Mouse (Mus musculus) MEL (cell line): ENCODE data around the gene Klf6. TPM values are rescaled to one million over a fixed set of nuclear protein-coding genes. Genes with fewer than 3 reads are reported as not detected.

Experiments used
- DNase-seq: peaks from one replicate; pipeline ENCODE4 v3.0.0; 2011; ENCODE audit warnings: low read depth, low spot score
- H3K27ac ChIP-seq: 2 replicates; pipeline ENCODE4 v1.5.1; 2012; ENCODE audit warnings: low read depth, mild to moderate bottlenecking, control low read depth, low read length, moderate library complexity; ENCODE audit not compliant: control insufficient read depth
- H3K27me3 ChIP-seq, 2 experiments: fragments of 150-350 bp in 1 of 2; sonication (generic) in 1 of 2; 2 replicates each; pipeline ENCODE4 v1.6.1; 2012; ENCODE audit warnings: low read length in 2 of 2, mild to moderate bottlenecking in 2 of 2, improper control_type of control experiment in 1 of 2, moderate library complexity in 1 of 2; ENCODE audit not compliant: insufficient read depth in 2 of 2, control insufficient read depth in 1 of 2
- H3K36me3 ChIP-seq, 2 experiments: 2 replicates each; pipeline ENCODE4 v1.6.1; 2012 to 2014; ENCODE audit warnings: low read length in 2 of 2, improper control_type of control experiment in 1 of 2, inconsistent platforms in 1 of 2, mild to moderate bottlenecking in 1 of 2; ENCODE audit not compliant: insufficient read depth in 2 of 2, control insufficient read depth in 1 of 2
- H3K4me1 ChIP-seq, 2 experiments: fragments of 150-350 bp in 1 of 2; sonication (generic) in 1 of 2; 2 replicates each; pipeline ENCODE4 v1.6.1; 2012; ENCODE audit warnings: low read length in 2 of 2, improper control_type of control experiment in 1 of 2, mild to moderate bottlenecking in 1 of 2; ENCODE audit not compliant: insufficient read depth in 2 of 2, control insufficient read depth in 1 of 2
- H3K4me3 ChIP-seq, 2 experiments: fragments of 150-350 bp in 1 of 2; sonication (generic) in 1 of 2; 2 replicates each; pipeline ENCODE4 v1.5.1; 2012; ENCODE audit warnings: low read depth in 2 of 2, low read length in 2 of 2, mild to moderate bottlenecking in 2 of 2, moderate library complexity in 2 of 2, control low read depth in 1 of 2, improper control_type of control experiment in 1 of 2; ENCODE audit not compliant: control insufficient read depth in 1 of 2, insufficient read depth in 1 of 2
- H3K79me2 ChIP-seq: 2 replicates; pipeline ENCODE4 v1.6.1; 2012; ENCODE audit warnings: mild to moderate bottlenecking, low read length, moderate library complexity; ENCODE audit not compliant: control insufficient read depth, poor library complexity, insufficient read depth
- H3K9ac ChIP-seq: 2 replicates; pipeline ENCODE4 v1.6.1; 2012; ENCODE audit warnings: low read depth, mild to moderate bottlenecking, control low read depth, low read length, moderate library complexity; ENCODE audit not compliant: control insufficient read depth, poor library complexity, severe bottlenecking
- H3K9me3 ChIP-seq: fragments of 150-350 bp; sonication (generic); replicated peaks from 2 replicates; pipeline ENCODE4 v1.6.1; 2012; ENCODE audit warnings: mild to moderate bottlenecking, low read length, improper control_type of control experiment, moderate library complexity; ENCODE audit not compliant: insufficient read depth
- CTCF ChIP-seq, 3 experiments: IDR thresholded peaks in 2 of 3; conservative IDR thresholded peaks in 1 of 3; 2 replicates each; pipeline ENCODE4 v1.5.1; 2011 to 2012; ENCODE audit warnings: low read length in 3 of 3, low read depth in 2 of 3, mild to moderate bottlenecking in 2 of 3, improper control_type of control experiment in 1 of 3, inconsistent platforms in 1 of 3, mixed read lengths in 1 of 3, moderate library complexity in 1 of 3; ENCODE audit not compliant: control insufficient read depth in 1 of 3, insufficient read depth in 1 of 3, poor library complexity in 1 of 3, severe bottlenecking in 1 of 3
- ELF1 ChIP-seq: IDR thresholded peaks from 2 replicates; pipeline ENCODE4 v1.6.1; 2014; ENCODE audit warnings: low read depth, mild to moderate bottlenecking, inconsistent platforms, low read length, improper control_type of control experiment, moderate library complexity
- EP300 ChIP-seq, 2 experiments: IDR thresholded peaks; 2 replicates each; pipeline ENCODE4 v1.6.1; 2011; ENCODE audit warnings: improper control_type of control experiment in 2 of 2, low read length in 2 of 2, low read depth in 1 of 2, mild to moderate bottlenecking in 1 of 2
- ETS1 ChIP-seq: IDR thresholded peaks from 2 replicates; pipeline ENCODE4 v1.6.1; 2012; ENCODE audit warnings: low read depth, mild to moderate bottlenecking, inconsistent platforms, low read length, improper control_type of control experiment, moderate library complexity
- GATA1 ChIP-seq: IDR thresholded peaks from 2 replicates; pipeline ENCODE4 v1.6.1; 2011; ENCODE audit warnings: low read depth, low read length, improper control_type of control experiment
- MAX ChIP-seq: IDR thresholded peaks from 2 replicates; pipeline ENCODE4 v1.6.1; 2011; ENCODE audit warnings: low read length, improper control_type of control experiment
- MAZ ChIP-seq: IDR thresholded peaks from 2 replicates; pipeline ENCODE4 v1.6.1; 2012; ENCODE audit warnings: low read depth, mild to moderate bottlenecking, inconsistent platforms, low read length, improper control_type of control experiment
- MXI1 ChIP-seq: IDR thresholded peaks from 2 replicates; pipeline ENCODE4 v1.6.1; 2011; ENCODE audit warnings: mild to moderate bottlenecking, low read depth, low read length, improper control_type of control experiment
- MYC ChIP-seq: IDR thresholded peaks from 2 replicates; pipeline ENCODE4 v1.6.1; 2011; ENCODE audit warnings: low read depth, mild to moderate bottlenecking, low read length, improper control_type of control experiment, moderate library complexity
- NELFE ChIP-seq: IDR thresholded peaks from 2 replicates; pipeline ENCODE4 v1.6.1; 2011; ENCODE audit warnings: low read depth, low read length, improper control_type of control experiment
- POLR2A ChIP-seq, 2 experiments: IDR thresholded peaks; 2 replicates each; pipeline ENCODE4 v1.6.1; 2011 to 2012; ENCODE audit warnings: low read length in 2 of 2, mild to moderate bottlenecking in 2 of 2, control low read depth in 1 of 2, improper control_type of control experiment in 1 of 2, low read depth in 1 of 2, moderate library complexity in 1 of 2; ENCODE audit not compliant: control insufficient read depth in 1 of 2, insufficient read depth in 1 of 2, poor library complexity in 1 of 2
- POLR2AphosphoS2 ChIP-seq: IDR thresholded peaks from 2 replicates; pipeline ENCODE4 v1.6.1; 2011; ENCODE audit warnings: low read length, improper control_type of control experiment
- RCOR1 ChIP-seq: IDR thresholded peaks from 2 replicates; pipeline ENCODE4 v1.6.1; 2012; ENCODE audit warnings: low read depth, mild to moderate bottlenecking, inconsistent platforms, low read length, improper control_type of control experiment
- SIN3A ChIP-seq: IDR thresholded peaks from 2 replicates; pipeline ENCODE4 v1.6.1; 2012; ENCODE audit warnings: low read length, improper control_type of control experiment, inconsistent platforms
- TAL1 ChIP-seq: IDR thresholded peaks from 2 replicates; pipeline ENCODE4 v1.6.1; 2012; ENCODE audit warnings: mild to moderate bottlenecking, inconsistent platforms, low read length, moderate library complexity, mixed read lengths
- TBP ChIP-seq: IDR thresholded peaks from 2 replicates; pipeline ENCODE4 v1.8.0; 2011; ENCODE audit warnings: low read depth, low read length, improper control_type of control experiment
- TCF12 ChIP-seq: IDR thresholded peaks from 2 replicates; pipeline ENCODE4 v1.6.1; 2014; ENCODE audit warnings: low read depth, mild to moderate bottlenecking, inconsistent platforms, low read length, improper control_type of control experiment, moderate library complexity
- ZNF384 ChIP-seq: IDR thresholded peaks from 2 replicates; pipeline ENCODE4 v1.6.1; 2012; ENCODE audit warnings: low read depth, mild to moderate bottlenecking, inconsistent platforms, low read length, improper control_type of control experiment
- polyA plus RNA-seq, 2 experiments: library from polyadenylated mRNA; stranded (reverse) in 1 of 2; unstranded in 1 of 2; fragments of >175 nt in 1 of 2; fragments of >200 nt in 1 of 2; gene quantifications; 2 replicates each; pipeline versions ENCODE4 v1.2.1 to v1.2.4; 2012; ENCODE audit warnings: low replicate concordance in 2 of 2, low read depth in 1 of 2; ENCODE audit not compliant: insufficient read length in 2 of 2, insufficient read depth in 1 of 2, missing spikeins in 1 of 2
- total RNA-seq: library from RNA; depleted of rRNA; stranded (reverse); fragments of 300-350 nt; gene quantifications from 2 replicates; pipeline ENCODE4 v1.2.3, GENCODE M21; 2012

Gene Klf6
- total and polyA plus RNA-seq, 3 experiments, result 2.0 to 4.6 TPM; not detected in 1

DNA sequence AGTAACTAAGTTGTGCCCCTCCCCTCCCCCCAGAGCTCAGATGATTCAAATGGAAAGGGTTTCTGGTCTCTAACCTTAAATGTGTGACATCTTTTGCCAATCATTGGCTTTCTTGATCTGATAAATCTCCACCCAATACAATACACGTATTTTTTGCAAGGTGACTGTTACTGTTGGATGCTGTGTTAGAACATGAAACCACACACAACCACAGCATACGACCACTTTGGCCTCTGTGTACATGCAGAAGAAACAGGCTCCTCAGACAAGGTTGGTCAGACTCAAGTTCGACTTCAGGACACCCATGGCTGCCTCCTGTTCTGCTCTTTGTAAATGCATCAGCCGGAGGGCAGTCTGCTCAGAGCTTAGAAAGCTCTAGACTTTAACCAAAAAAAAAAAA is 14.4 kb upstream of the Klf6 start:
- Histone ChIP-seq H3K79me2 (no peaks in the 10 kb centered on the region), H3K27ac (peak overlapping the region; percentile 78), H3K9me3 (no peaks in the 10 kb centered on the region), H3K27me3 (no peaks in the 10 kb centered on the region), H3K4me1 (peaks cover 37 to 45% of the 10 kb centered on the region in 2 experiments), H3K36me3 (peaks cover 0 to 55% of the 10 kb centered on the region in 2 experiments; a peak in 2 of 4 replicates), H3K4me3 (peak overlapping the region; percentile 37 to 49), H3K9ac (peak overlapping the region; percentile 52)
- peak; percentile 71 for DNase-seq
- TF ChIP-seq ETS1, result peak; percentile 56
- peak in 1 of 2 experiments; percentile 48; a peak in 1 of 4 replicates for TF ChIP-seq POLR2A (IDR thresholded peaks at IDR 0.05; ENCODE audit: control insufficient read depth in 1 of 2, insufficient read depth in 1 of 2, low read depth in 1 of 2, low read length in 2 of 2, poor library complexity in 1 of 2)
- peak; percentile 67 for TF ChIP-seq TBP
- no peak for TF ChIP-seq MAX
- TF ChIP-seq MYC, result no peak
- TF ChIP-seq MAZ, result no peak
- TF ChIP-seq GATA1, result peak; percentile 39
- TF ChIP-seq MXI1, result no peak
- peak; percentile 30; the same call in 1 of the 2 replicates for TF ChIP-seq POLR2AphosphoS2
- TF ChIP-seq NELFE, result peak; percentile 47
- TF ChIP-seq SIN3A, result no peak
- TF ChIP-seq ZNF384, result no peak; the same call in 1 of the 2 replicates

- H3K4me3 ChIP-seq, result peak overlapping the region in 1 of 2 experiments; percentile 37; a peak in 2 of 4 replicates
- DNase-seq, result peak; percentile 69
- peaks cover 37 to 50% of the 10 kb centered on the region in 2 experiments for H3K4me1 ChIP-seq
These were observed 13.5 kb upstream of the Klf6 start for GRCm38 (mm10) chr13:5847736-5848135.

More at GRCm38 (mm10) chr13:5847736-5848135, 13.5 kb upstream of the Klf6 start:
- peaks cover 0 to 55% of the 10 kb centered on the region in 2 experiments; a peak in 2 of 4 replicates for H3K36me3 ChIP-seq
- TF ChIP-seq SIN3A, result peak; percentile 31; the same call in 1 of the 2 replicates
- peak; percentile 65; the same call in 1 of the 2 replicates for TF ChIP-seq ETS1
- no peak for TF ChIP-seq ZNF384
- 0 out of 2 replicates have a peak, but pooled peaks have one; percentile 31 for TF ChIP-seq RCOR1
- TF ChIP-seq POLR2AphosphoS2, result no peak
- peak; percentile 65 for TF ChIP-seq TAL1
- 0 out of 2 replicates have a peak, but pooled peaks have one; percentile 16 for TF ChIP-seq ELF1
- TF ChIP-seq CTCF (IDR thresholded peaks at IDR 0.05 in 2 of 3, conservative IDR thresholded peaks at IDR 0.05 in 1 of 3; ENCODE audit: control insufficient read depth in 1 of 3, insufficient read depth in 1 of 3, low read depth in 2 of 3, low read length in 3 of 3, poor library complexity in 1 of 3, severe bottlenecking in 1 of 3), result no peak
- peak; percentile 38 to 59; a peak in 3 of 4 replicates for TF ChIP-seq EP300 (IDR thresholded peaks at IDR 0.05; ENCODE audit: low read depth in 1 of 2, low read length in 2 of 2)
- peak; percentile 64 for TF ChIP-seq TCF12
- no peak for TF ChIP-seq TBP
- TF ChIP-seq GATA1, result peak; percentile 84
- TF ChIP-seq, all 39 proteins: peak for 8
- H3K9me3 ChIP-seq, result no peaks in the 10 kb centered on the region
- peak overlapping the region; percentile 80 for H3K27ac ChIP-seq
- H3K9ac ChIP-seq, result peak overlapping the region; percentile 35
- no peaks in the 10 kb centered on the region for H3K27me3 ChIP-seq
- H3K79me2 ChIP-seq, result no peaks in the 10 kb centered on the region
